Mouse (Mus musculus) neural tube, embryonic 13.5 days (tissue): Measurements from ENCODE around the gene Cd70. TPM values are rescaled to one million over a fixed set of nuclear protein-coding genes. Genes with fewer than 3 reads are reported as not detected.

Experiments
- ATAC-seq: fragments of 200-750 bp; cut with Nextera tagmentation; 2 replicates; pipeline ENCODE4 v1.8.0; 2017; ENCODE audit warnings: low read depth, mild to moderate bottlenecking, moderate TSS enrichment, moderate library complexity
- H3K27ac ChIP-seq: fragments of 300-500 bp; sonication (generic); replicated peaks from 2 replicates; pipeline ENCODE4 v1.5.1; 2015; ENCODE audit warnings: moderate library complexity, mild to moderate bottlenecking, inconsistent platforms
- H3K27me3 ChIP-seq: fragments of 300-500 bp; sonication (generic); 2 replicates; pipeline ENCODE4 v1.6.1; 2015; ENCODE audit warnings: mild to moderate bottlenecking, inconsistent platforms
- H3K36me3 ChIP-seq: fragments of 300-500 bp; sonication (generic); 2 replicates; pipeline ENCODE4 v1.6.1; 2015; ENCODE audit warnings: mild to moderate bottlenecking, inconsistent platforms
- H3K4me1 ChIP-seq: fragments of 300-500 bp; sonication (generic); replicated peaks from 2 replicates; pipeline ENCODE4 v1.6.1; 2015; ENCODE audit warnings: inconsistent platforms
- H3K4me2 ChIP-seq: fragments of 300-500 bp; sonication (generic); 2 replicates; pipeline ENCODE4 v1.6.1; 2015; ENCODE audit warnings: inconsistent platforms, mild to moderate bottlenecking, moderate library complexity
- H3K4me3 ChIP-seq: fragments of 300-500 bp; sonication (generic); 2 replicates; pipeline ENCODE4 v1.5.1; 2015; ENCODE audit warnings: mild to moderate bottlenecking, inconsistent platforms
- H3K9ac ChIP-seq: fragments of 300-500 bp; sonication (generic); 2 replicates; pipeline ENCODE4 v1.6.1; 2015; ENCODE audit warnings: moderate library complexity, mild to moderate bottlenecking, inconsistent platforms
- H3K9me3 ChIP-seq: fragments of 300-500 bp; sonication (generic); 2 replicates; pipeline ENCODE4 v1.6.1; 2016; ENCODE audit warnings: inconsistent platforms
- WGBS: fragments of 180-500 bp; shearing (Covaris S2); methylation state at CpG from one replicate; pipeline ENCODE4 v1.1.7; 2015; 5-methylcytosine and 5-hydroxymethylcytosine counted together
- polyA plus RNA-seq: library from polyadenylated mRNA; unstranded; fragments of >200 nt; fragmentation: Nextera tagmentation; extraction: Ambion mirVana; gene quantifications from 2 replicates; pipeline ENCODE4 v1.2.1, GENCODE M21; 2015

Gene Cd70
- polyA plus RNA-seq, 1 experiment from 2014 or later = 0.56 TPM

GRCm38 (mm10) chr17:57125853-57126622 lies 23.5 kb downstream of the Cd70 start:
- ATAC-seq = no peak
- Histone ChIP-seq H3K27me3 (no peaks in the 10 kb centered on the region), H3K4me2 (no peak overlapping the region), H3K9ac (no peak overlapping the region), H3K4me1 (no peaks in the 10 kb centered on the region), H3K4me3 (no peak overlapping the region), H3K36me3 (no peaks in the 10 kb centered on the region), H3K9me3 (no peaks in the 10 kb centered on the region), H3K27ac (no peak overlapping the region)
- 53% methylated on average over 3 of the region's 3 CpGs for WGBS

DNA sequence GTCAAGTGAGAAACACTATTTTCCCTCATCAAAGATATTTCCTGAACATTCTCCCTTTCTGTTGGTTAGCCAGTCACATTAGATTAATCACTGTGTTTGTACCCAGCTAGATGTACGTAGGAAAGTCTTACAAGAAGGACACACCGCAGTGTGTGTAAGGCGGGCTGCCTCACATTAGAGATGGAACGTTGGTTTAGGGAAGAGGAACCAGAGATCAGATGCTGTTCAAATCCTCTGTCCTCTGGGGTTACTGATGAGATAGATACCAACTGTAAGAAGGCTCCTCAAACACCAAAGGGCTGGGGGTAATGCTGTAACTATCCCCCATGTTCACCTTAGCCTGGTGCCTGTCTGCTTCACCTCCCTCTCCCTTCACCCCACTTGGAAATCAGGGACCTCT lies 24.8 kb downstream of the Cd70 start:
- H3K4me1 ChIP-seq = no peaks in the 10 kb centered on the region
- WGBS = 89% methylated on average over 4 of the region's 4 CpGs

GRCm38 (mm10) chr17:57123192-57124118 lies 26.1 kb downstream of the Cd70 start:
- Histone ChIP-seq H3K27me3 (no peaks in the 10 kb centered on the region), H3K4me3 (no peak overlapping the region), H3K9me3 (no peaks in the 10 kb centered on the region), H3K36me3 (no peaks in the 10 kb centered on the region), H3K9ac (no peak overlapping the region), H3K4me1 (no peaks in the 10 kb centered on the region), H3K27ac (no peak overlapping the region), H3K4me2 (no peak overlapping the region)
- 85% methylated on average over 11 of the region's 11 CpGs for WGBS
- ATAC-seq = no peak

More for the DNA sequence above, 24.8 kb downstream of the Cd70 start:
- Histone ChIP-seq H3K27me3 (no peaks in the 10 kb centered on the region), H3K4me3 (no peak overlapping the region), H3K4me2 (no peak overlapping the region), H3K9ac (no peak overlapping the region), H3K9me3 (no peaks in the 10 kb centered on the region), H3K27ac (no peak overlapping the region), H3K36me3 (no peaks in the 10 kb centered on the region)
- no peak for ATAC-seq

- no peaks in the 10 kb centered on the region for H3K36me3 ChIP-seq
- no peak overlapping the region for H3K4me3 ChIP-seq
- H3K4me2 ChIP-seq = no peak overlapping the region
- 86% methylated on average over 2 of the region's 2 CpGs for WGBS
- no peaks in the 10 kb centered on the region for H3K9me3 ChIP-seq
- ATAC-seq = no peak
- no peak overlapping the region for H3K9ac ChIP-seq
- no peak overlapping the region for H3K27ac ChIP-seq
- H3K27me3 ChIP-seq = no peaks in the 10 kb centered on the region
- H3K4me1 ChIP-seq = no peaks in the 10 kb centered on the region
These were observed 27.7 kb downstream of the Cd70 start for GRCm38 (mm10) chr17:57121856-57122255.

DNA sequence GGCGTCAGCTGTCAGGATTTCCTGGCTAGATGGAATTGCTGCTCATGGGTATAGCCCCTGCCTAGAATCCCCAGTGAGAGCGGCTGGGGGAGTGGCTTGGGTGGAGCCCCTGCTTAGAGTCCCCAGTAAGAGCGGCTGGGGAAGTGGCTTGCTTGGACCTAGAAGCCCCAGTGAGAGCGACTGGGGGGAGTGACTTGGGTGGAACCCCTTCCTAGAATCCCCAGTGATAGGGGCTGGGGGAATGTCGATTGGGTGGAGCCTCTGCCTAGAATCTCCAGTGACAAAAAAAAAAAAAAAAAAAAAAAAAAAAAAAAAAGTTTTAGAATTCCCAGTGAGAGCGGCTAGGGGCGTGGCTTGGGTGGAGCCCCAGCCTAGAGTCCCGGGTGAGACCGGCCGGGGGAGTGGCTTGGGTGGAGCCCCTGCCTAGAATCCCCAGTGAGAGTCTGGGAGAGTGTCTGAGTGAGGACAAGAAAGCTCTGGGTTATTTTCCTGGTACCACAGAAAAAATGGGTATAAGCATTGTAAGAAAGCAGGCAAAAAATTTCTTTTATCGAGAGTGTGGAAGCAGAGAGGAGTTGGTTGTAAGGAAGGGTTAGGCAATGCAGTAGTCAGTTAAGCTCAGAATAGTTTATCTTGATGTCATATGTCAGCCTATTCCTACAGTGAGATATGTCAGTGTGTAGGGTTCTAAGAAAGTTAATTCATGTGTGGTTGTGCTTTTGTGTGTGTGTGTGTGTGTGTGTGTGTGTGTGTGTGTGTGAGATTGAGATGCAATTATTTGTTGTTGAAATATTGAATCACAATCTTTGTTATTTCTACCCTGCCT lies 30.8 kb downstream of the Cd70 start:
- Histone ChIP-seq H3K36me3 (no peaks in the 10 kb centered on the region), H3K27ac (no peak overlapping the region), H3K4me2 (peak overlapping the region; percentile 14), H3K9me3 (no peaks in the 10 kb centered on the region), H3K4me3 (no peak overlapping the region), H3K4me1 (no peaks in the 10 kb centered on the region), H3K27me3 (no peaks in the 10 kb centered on the region), H3K9ac (no peak overlapping the region)
- WGBS = 2% methylated on average over 11 of the region's 11 CpGs
- ATAC-seq = peak; percentile 72; the same call in 1 of the 2 replicates

GRCm38 (mm10) chr17:57116801-57117200 lies 32.8 kb downstream of the Cd70 start:
- Histone ChIP-seq H3K27ac (no peak overlapping the region), H3K4me2 (no peak overlapping the region), H3K27me3 (no peaks in the 10 kb centered on the region), H3K9ac (no peak overlapping the region), H3K4me3 (no peak overlapping the region), H3K36me3 (no peaks in the 10 kb centered on the region), H3K9me3 (no peaks in the 10 kb centered on the region), H3K4me1 (no peaks in the 10 kb centered on the region)
- 69% methylated on average over 2 of the region's 2 CpGs for WGBS
- ATAC-seq = no peak

- H3K4me2 ChIP-seq = no peak overlapping the region
- no peaks in the 10 kb centered on the region for H3K27me3 ChIP-seq
- no peaks in the 10 kb centered on the region for H3K36me3 ChIP-seq
- no peaks in the 10 kb centered on the region for H3K4me1 ChIP-seq
- WGBS = 91% methylated on average over 10 of the region's 10 CpGs
- H3K9me3 ChIP-seq = no peaks in the 10 kb centered on the region
- H3K4me3 ChIP-seq = no peak overlapping the region
- no peak overlapping the region for H3K27ac ChIP-seq
- ATAC-seq = no peak
- H3K9ac ChIP-seq = no peak overlapping the region
These were observed 36.7 kb downstream of the Cd70 start for GRCm38 (mm10) chr17:57112768-57113474.

DNA sequence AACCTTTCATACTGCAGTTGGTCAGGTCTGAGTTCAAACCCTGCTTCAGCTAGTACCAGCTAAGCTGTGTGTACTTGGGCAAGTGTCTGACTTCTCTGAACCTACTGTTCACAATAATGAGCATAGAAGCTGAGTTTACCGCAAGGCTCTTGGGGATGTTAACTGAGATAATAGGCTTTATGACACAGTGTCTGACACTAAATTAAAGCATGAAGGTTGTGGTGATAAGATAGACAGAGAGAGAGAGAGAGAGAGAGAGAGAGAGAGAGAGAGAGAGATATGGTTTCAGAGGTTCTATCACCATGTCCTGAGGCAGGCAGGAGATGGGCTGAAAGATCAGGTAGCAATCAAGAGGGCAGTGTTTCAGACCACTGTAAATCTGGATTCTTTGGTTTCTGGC lies 39.6 kb downstream of the Cd70 start:
- ATAC-seq = no peak
- H3K4me3 ChIP-seq = no peak overlapping the region
- whole genome bisulfite sequencing = 88% methylated on average over 1 of the region's 1 CpGs
- no peaks in the 10 kb centered on the region for H3K36me3 ChIP-seq
- no peak overlapping the region for H3K27ac ChIP-seq
- peaks cover 20% of the 10 kb centered on the region for H3K4me1 ChIP-seq
- H3K27me3 ChIP-seq = no peaks in the 10 kb centered on the region; the same call in 1 of the 2 replicates
- H3K9me3 ChIP-seq = no peaks in the 10 kb centered on the region
- H3K9ac ChIP-seq = no peak overlapping the region
- no peak overlapping the region for H3K4me2 ChIP-seq

GRCm38 (mm10) chr17:57108666-57109171 lies 40.9 kb downstream of the Cd70 start:
- H3K4me1 ChIP-seq = peaks cover 28% of the 10 kb centered on the region
- H3K36me3 ChIP-seq = no peaks in the 10 kb centered on the region
- ATAC-seq = no peak
- H3K4me2 ChIP-seq = no peak overlapping the region
- H3K27ac ChIP-seq = no peak overlapping the region
- 61% methylated on average over 5 of the region's 5 CpGs for WGBS
- no peak overlapping the region for H3K4me3 ChIP-seq
- no peak overlapping the region for H3K9ac ChIP-seq
- H3K9me3 ChIP-seq = no peaks in the 10 kb centered on the region
- no peaks in the 10 kb centered on the region; the same call in 1 of the 2 replicates for H3K27me3 ChIP-seq

DNA sequence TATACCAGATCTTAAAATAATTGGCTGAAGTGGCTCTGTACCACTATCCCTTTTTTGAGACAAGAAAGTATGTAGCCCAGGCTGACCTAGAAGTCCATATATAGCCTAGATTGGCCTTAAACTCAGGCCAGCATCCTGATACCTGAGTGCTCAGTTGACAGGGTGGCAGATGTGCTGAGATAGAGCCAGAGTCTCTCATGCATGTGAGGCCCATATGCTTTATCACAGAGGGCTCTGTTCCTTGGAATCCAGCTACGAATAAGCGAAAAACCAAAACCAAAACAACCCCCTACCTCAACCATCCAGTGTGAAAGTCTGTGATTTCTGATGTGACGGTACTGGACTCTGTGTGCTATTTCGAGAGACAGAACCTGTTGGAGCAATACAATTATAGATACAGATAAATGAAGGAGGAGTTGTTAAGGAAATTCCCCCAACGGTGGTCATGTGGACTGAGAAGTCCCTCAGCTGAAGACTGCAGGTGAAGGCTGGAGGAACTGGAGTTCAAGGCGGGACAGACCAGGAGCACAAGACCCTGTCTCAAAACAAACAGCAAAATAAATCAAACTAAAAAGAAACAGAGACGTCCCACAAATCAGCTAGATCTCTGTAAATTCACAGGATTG lies 41.4 kb downstream of the Cd70 start:
- H3K4me3 ChIP-seq = no peak overlapping the region
- WGBS = 79% methylated on average over 7 of the region's 7 CpGs
- no peaks in the 10 kb centered on the region for H3K36me3 ChIP-seq
- H3K4me2 ChIP-seq = no peak overlapping the region
- H3K27ac ChIP-seq = no peak overlapping the region
- no peak overlapping the region for H3K9ac ChIP-seq
- H3K9me3 ChIP-seq = no peaks in the 10 kb centered on the region
- H3K27me3 ChIP-seq = no peaks in the 10 kb centered on the region; the same call in 1 of the 2 replicates
- no peak for ATAC-seq
- peaks cover 28% of the 10 kb centered on the region for H3K4me1 ChIP-seq

- 90% methylated on average over 5 of the region's 5 CpGs for WGBS
- Histone ChIP-seq H3K9ac (no peak overlapping the region), H3K9me3 (no peaks in the 10 kb centered on the region), H3K36me3 (no peaks in the 10 kb centered on the region), H3K27ac (no peak overlapping the region), H3K4me1 (peaks cover 28% of the 10 kb centered on the region), H3K4me2 (peak overlapping the region; percentile 92; the same call in 1 of the 2 replicates), H3K4me3 (no peak overlapping the region), H3K27me3 (no peaks in the 10 kb centered on the region; the same call in 1 of the 2 replicates)
- ATAC-seq = no peak
These were observed 42.5 kb downstream of the Cd70 start for GRCm38 (mm10) chr17:57107064-57107463.
